Mouse (Mus musculus): Measurements from ENCODE around the gene Olfr1289. TPM values are rescaled to one million over a fixed set of nuclear protein-coding genes. Genes with fewer than 3 reads are reported as not detected.

Gene Olfr1289
- total RNA-seq (2015; ENCODE audit: low replicate concordance) (not detected in 2 replicates), total RNA-seq (2017; ENCODE audit: low replicate concordance) (not detected in 2 replicates)

GRCm38 (mm10) chr2:111480519-111480918 is at the start of gene Olfr1289:
Olfr1289 (plus strand) TSS chr2:111480819.
- no peak for ATAC-seq (replicated peaks; ENCODE audit: low FRiP score, poor library complexity, severe bottlenecking)

GRCm38 (mm10) chr2:111448842-111449241 is 31.8 kb upstream of the Olfr1289 start, which contains the start of gene Olfr1287:
Olfr1287 (plus strand) TSS chr2:111449142.
- ATAC-seq (replicated peaks; ENCODE audit: low FRiP score, poor library complexity, severe bottlenecking), result no peak

GRCm38 (mm10) chr2:111473801-111474200 is 6.8 kb upstream of the Olfr1289 start, which contains the start of gene Olfr1288:
Olfr1288 (plus strand) TSS chr2:111474101.
- ATAC-seq (replicated peaks; ENCODE audit: low FRiP score, poor library complexity, severe bottlenecking), result no peak

- no peak for ATAC-seq (replicated peaks; ENCODE audit: low FRiP score, poor library complexity, severe bottlenecking)
Measured at GRCm38 (mm10) chr2:111493729-111494128, 13.1 kb downstream of the Olfr1289 start, which contains the start of gene Olfr1290. Olfr1290 (minus strand) TSS chr2:111493829.

GRCm38 (mm10) chr2:111496880-111497279 is 16.3 kb downstream of the Olfr1289 start, which contains the start of gene Olfr1291-ps1:
Olfr1291-ps1 (plus strand) TSS chr2:111497180.
- ATAC-seq (replicated peaks; ENCODE audit: low FRiP score, poor library complexity, severe bottlenecking), result no peak

- no peak for ATAC-seq (replicated peaks; ENCODE audit: low FRiP score, poor library complexity, severe bottlenecking)
Measured at GRCm38 (mm10) chr2:111517451-111517850, 36.8 kb downstream of the Olfr1289 start.

- no peak for ATAC-seq (replicated peaks; ENCODE audit: low FRiP score, poor library complexity, severe bottlenecking)
Measured at GRCm38 (mm10) chr2:111524903-111525302, 44.3 kb downstream of the Olfr1289 start, which contains the start of gene Olfr1293-ps. Olfr1293-ps (plus strand) TSS chr2:111525203.

Other genes starting within 250 kb of the Olfr1289 start
- not detected in 2 replicates for gene Olfr1275, start 245.5 kb upstream of the Olfr1289 start, total RNA-seq (2015; ENCODE audit: low replicate concordance)
- not detected in 2 replicates for gene Olfr1275, start 245.5 kb upstream of the Olfr1289 start, total RNA-seq (2017; ENCODE audit: low replicate concordance)
- not detected in 2 replicates for gene Olfr1276, start 226.3 kb upstream of the Olfr1289 start, total RNA-seq (2015; ENCODE audit: low replicate concordance)
- not detected in 2 replicates for gene Olfr1276, start 226.3 kb upstream of the Olfr1289 start, total RNA-seq (2017; ENCODE audit: low replicate concordance)
- gene Olfr1277, start 206.7 kb upstream of the Olfr1289 start, total RNA-seq (2015; ENCODE audit: low replicate concordance), result not detected in 2 replicates
- gene Olfr1277, start 206.7 kb upstream of the Olfr1289 start, total RNA-seq (2017; ENCODE audit: low replicate concordance), result not detected in 2 replicates
- gene Olfr1278, start 190.7 kb upstream of the Olfr1289 start, total RNA-seq (2015; ENCODE audit: low replicate concordance), result not detected in 2 replicates
- gene Olfr1278, start 190.7 kb upstream of the Olfr1289 start, total RNA-seq (2017; ENCODE audit: low replicate concordance), result not detected in 2 replicates
- gene Olfr1279, start 180.2 kb upstream of the Olfr1289 start, total RNA-seq (2015; ENCODE audit: low replicate concordance), result not detected in 2 replicates
- not detected in 2 replicates for gene Olfr1279, start 180.2 kb upstream of the Olfr1289 start, total RNA-seq (2017; ENCODE audit: low replicate concordance)
- gene Olfr1280, start 166.8 kb upstream of the Olfr1289 start, total RNA-seq (2015; ENCODE audit: low replicate concordance), result not detected in 2 replicates
- not detected in 2 replicates for gene Olfr1280, start 166.8 kb upstream of the Olfr1289 start, total RNA-seq (2017; ENCODE audit: low replicate concordance)
- not detected in 2 replicates for gene Olfr1281, start 154.3 kb upstream of the Olfr1289 start, total RNA-seq (2015; ENCODE audit: low replicate concordance)
- gene Olfr1281, start 154.3 kb upstream of the Olfr1289 start, total RNA-seq (2017; ENCODE audit: low replicate concordance), result not detected in 2 replicates
- not detected in 2 replicates for gene Olfr1282, start 144.7 kb upstream of the Olfr1289 start, total RNA-seq (2015; ENCODE audit: low replicate concordance)
- not detected in 2 replicates for gene Olfr1282, start 144.7 kb upstream of the Olfr1289 start, total RNA-seq (2017; ENCODE audit: low replicate concordance)
- not detected in 2 replicates for gene Olfr1283, start 114.0 kb upstream of the Olfr1289 start, total RNA-seq (2015; ENCODE audit: low replicate concordance)
- not detected in 2 replicates for gene Olfr1283, start 114.0 kb upstream of the Olfr1289 start, total RNA-seq (2017; ENCODE audit: low replicate concordance)
- gene Olfr1284, start 105.3 kb upstream of the Olfr1289 start, total RNA-seq (2015; ENCODE audit: low replicate concordance), result not detected in 2 replicates
- not detected in 2 replicates for gene Olfr1284, start 105.3 kb upstream of the Olfr1289 start, total RNA-seq (2017; ENCODE audit: low replicate concordance)
- not detected in 2 replicates for gene Olfr1286, start 57.7 kb upstream of the Olfr1289 start, total RNA-seq (2015; ENCODE audit: low replicate concordance)
- not detected in 2 replicates for gene Olfr1286, start 57.7 kb upstream of the Olfr1289 start, total RNA-seq (2017; ENCODE audit: low replicate concordance)
- gene Olfr1287, start 31.7 kb upstream of the Olfr1289 start, total RNA-seq (2015; ENCODE audit: low replicate concordance), result not detected in 2 replicates
- not detected in 2 replicates for gene Olfr1287, start 31.7 kb upstream of the Olfr1289 start, total RNA-seq (2017; ENCODE audit: low replicate concordance)
- gene Olfr1288, start 6.7 kb upstream of the Olfr1289 start, total RNA-seq (2015; ENCODE audit: low replicate concordance), result not detected in 2 replicates
- gene Olfr1288, start 6.7 kb upstream of the Olfr1289 start, total RNA-seq (2017; ENCODE audit: low replicate concordance), result not detected in 2 replicates
- gene Olfr1290, start 13.0 kb downstream of the Olfr1289 start, total RNA-seq (2015; ENCODE audit: low replicate concordance), result not detected in 2 replicates
- gene Olfr1290, start 13.0 kb downstream of the Olfr1289 start, total RNA-seq (2017; ENCODE audit: low replicate concordance), result not detected in 2 replicates
- not detected in 2 replicates for gene Olfr1291-ps1, start 16.4 kb downstream of the Olfr1289 start, total RNA-seq (2015; ENCODE audit: low replicate concordance)
- gene Olfr1291-ps1, start 16.4 kb downstream of the Olfr1289 start, total RNA-seq (2017; ENCODE audit: low replicate concordance), result not detected in 2 replicates
- gene Olfr1293-ps, start 44.4 kb downstream of the Olfr1289 start, total RNA-seq (2015; ENCODE audit: low replicate concordance), result not detected in 2 replicates
- gene Olfr1293-ps, start 44.4 kb downstream of the Olfr1289 start, total RNA-seq (2017; ENCODE audit: low replicate concordance), result not detected in 2 replicates
- not detected in 2 replicates for gene Olfr1294, start 59.5 kb downstream of the Olfr1289 start, total RNA-seq (2015; ENCODE audit: low replicate concordance)
- not detected in 2 replicates for gene Olfr1294, start 59.5 kb downstream of the Olfr1289 start, total RNA-seq (2017; ENCODE audit: low replicate concordance)
- gene Olfr1295, start 88.9 kb downstream of the Olfr1289 start, total RNA-seq (2015; ENCODE audit: low replicate concordance), result not detected in 2 replicates
- not detected in 2 replicates for gene Olfr1295, start 88.9 kb downstream of the Olfr1289 start, total RNA-seq (2017; ENCODE audit: low replicate concordance)
- not detected in 2 replicates for gene Olfr1297, start 145.7 kb downstream of the Olfr1289 start, total RNA-seq (2015; ENCODE audit: low replicate concordance)
- not detected in 2 replicates for gene Olfr1297, start 145.7 kb downstream of the Olfr1289 start, total RNA-seq (2017; ENCODE audit: low replicate concordance)
- not detected in 2 replicates for gene Olfr1298, start 168.4 kb downstream of the Olfr1289 start, total RNA-seq (2015; ENCODE audit: low replicate concordance)
- not detected in 2 replicates for gene Olfr1298, start 168.4 kb downstream of the Olfr1289 start, total RNA-seq (2017; ENCODE audit: low replicate concordance)
- not detected in 2 replicates for gene Olfr1299, start 180.6 kb downstream of the Olfr1289 start, total RNA-seq (2015; ENCODE audit: low replicate concordance)
- not detected in 2 replicates for gene Olfr1299, start 180.6 kb downstream of the Olfr1289 start, total RNA-seq (2017; ENCODE audit: low replicate concordance)